Mouse (Mus musculus) heart, postnatal 25 days (tissue): Measurements from ENCODE around the gene Tmem200b. TPM values are rescaled to one million over a fixed set of nuclear protein-coding genes. Genes with fewer than 3 reads are reported as not detected.

Source experiments
- DNase-seq: peaks from one replicate; pipeline ENCODE4 v3.0.0; 2022; ENCODE audit warnings: low spot score
- intact Hi-C: fragments of 180-260 bp; cut with DNase I; formaldehyde crosslinking; loops from one replicate; pipeline ENCODE4 v1.15.1; 2025
- total RNA-seq, 2 experiments: library from RNA; stranded (reverse); gene quantifications; 2 replicates each; pipeline ENCODE4 v1.2.3; 2021

Gene Tmem200b
- total RNA-seq, 2 experiments from 2014 or later: 5.9 to 9.6 TPM

GRCm38 (mm10) chr4:131907912-131908311, 13.7 kb upstream of the Tmem200b start:
- intact Hi-C loops: no loop called here

GRCm38 (mm10) chr4:131910237-131910994, 11.2 kb upstream of the Tmem200b start:
- intact Hi-C loops: no loop called here
- no peak for DNase-seq

More at GRCm38 (mm10) chr4:131907912-131908311, 13.7 kb upstream of the Tmem200b start:
- DNase-seq: no peak

- no peak for DNase-seq
- intact Hi-C loops: no loop called here
These were observed 10.1 kb upstream of the Tmem200b start for GRCm38 (mm10) chr4:131911521-131911920.

GRCm38 (mm10) chr4:131913526-131913925, 8.0 kb upstream of the Tmem200b start:
- intact Hi-C loops: no loop called here

GRCm38 (mm10) chr4:131914046-131914643, 7.4 kb upstream of the Tmem200b start:
- intact Hi-C loops: no loop called here
- no peak for DNase-seq

More at GRCm38 (mm10) chr4:131913526-131913925, 8.0 kb upstream of the Tmem200b start:
- DNase-seq: no peak

GRCm38 (mm10) chr4:131914891-131915469, 6.6 kb upstream of the Tmem200b start:
- intact Hi-C loops: loop anchor here (5.0 kb wide), 1 partner anchor 52 kb away; no protein-coding TSS in a partner anchor
- no peak for DNase-seq

GRCm38 (mm10) chr4:131915821-131916328, 5.7 kb upstream of the Tmem200b start:
- intact Hi-C loops: loop anchor here (2.0 to 5.0 kb wide), 2 partner anchors 51 to 163 kb away; no protein-coding TSS in a partner anchor
- no peak for DNase-seq

- peak; percentile 72 for DNase-seq
- intact Hi-C loops: loop anchor here (2.0 to 5.0 kb wide), 2 partner anchors 51 to 162 kb away; no protein-coding TSS in a partner anchor
These were observed 5.1 kb upstream of the Tmem200b start for GRCm38 (mm10) chr4:131916425-131916824.

- intact Hi-C loops: loop anchor here (2.0 to 5.0 kb wide), 2 partner anchors 50 to 162 kb away; no protein-coding TSS in a partner anchor
- DNase-seq: no peak
These were observed 4.5 kb upstream of the Tmem200b start for GRCm38 (mm10) chr4:131917010-131917555.

- intact Hi-C loops: loop anchor here (5.0 kb wide), 1 partner anchor 49 kb away; no protein-coding TSS in a partner anchor
- no peak for DNase-seq
These were observed 3.5 kb upstream of the Tmem200b start for GRCm38 (mm10) chr4:131918026-131918533.

GRCm38 (mm10) chr4:131918711-131919500, 2.7 kb upstream of the Tmem200b start:
- DNase-seq: no peak
- intact Hi-C loops: loop anchor here (5.0 kb wide), 1 partner anchor 48 kb away; no protein-coding TSS in a partner anchor

- intact Hi-C loops: loop anchor here (5.0 kb wide), 1 partner anchor 48 kb away; no protein-coding TSS in a partner anchor
- DNase-seq: no peak
These were observed 1.9 kb upstream of the Tmem200b start for GRCm38 (mm10) chr4:131919506-131920140.

- DNase-seq: peak; percentile 62
- intact Hi-C loops: no loop called here
These were observed 1.4 kb upstream of the Tmem200b start for GRCm38 (mm10) chr4:131920141-131920594.

GRCm38 (mm10) chr4:131920595-131921351, 798 bp upstream of the Tmem200b start:
- DNase-seq: peak; percentile 52
- intact Hi-C loops: no loop called here

GRCm38 (mm10) chr4:131922404-131922803, 833 bp downstream of the Tmem200b start:
- DNase-seq: no peak
- intact Hi-C loops: no loop called here

GRCm38 (mm10) chr4:131924096-131924810, 2.7 kb downstream of the Tmem200b start:
- DNase-seq: no peak
- intact Hi-C loops: no loop called here

- intact Hi-C loops: no loop called here
- no peak for DNase-seq
These were observed 7.6 kb downstream of the Tmem200b start for GRCm38 (mm10) chr4:131929146-131929545.
